Mouse (Mus musculus) forebrain, embryonic 11.5 days (tissue): Measurements from ENCODE around the gene Hspa1b. TPM values are rescaled to one million over a fixed set of nuclear protein-coding genes. Genes with fewer than 3 reads are reported as not detected.
"Not testable (repeated sequence)": the region's sequence is repeated elsewhere in the genome, so short reads cannot be mapped to it uniquely, and the experiment has no call there.

Experiments
- ATAC-seq: fragments of 200-750 bp; cut with Nextera tagmentation; replicated peaks from 2 replicates; pipeline ENCODE4 v1.8.0; 2017; ENCODE audit warnings: moderate TSS enrichment; ENCODE audit not compliant: low FRiP score
- DNase-seq: peaks from one replicate; pipeline ENCODE4 v3.0.0-alpha.2; 2017; ENCODE audit warnings: low spot score
- H3K27ac ChIP-seq: fragments of 300-500 bp; sonication (generic); 2 replicates; pipeline ENCODE4 v1.5.1; 2014; ENCODE audit warnings: low read depth, low read length
- H3K27me3 ChIP-seq: fragments of 300-500 bp; sonication (generic); 2 replicates; pipeline ENCODE4 v1.6.1; 2014; ENCODE audit warnings: mild to moderate bottlenecking, low read length, mixed read lengths; ENCODE audit not compliant: control insufficient read depth, insufficient read depth
- H3K36me3 ChIP-seq: fragments of 300-500 bp; sonication (generic); 2 replicates; pipeline ENCODE4 v1.6.1; 2014; ENCODE audit warnings: mild to moderate bottlenecking, low read length, moderate library complexity, mixed read lengths; ENCODE audit not compliant: control insufficient read depth, insufficient read depth
- H3K4me1 ChIP-seq: fragments of 300-500 bp; sonication (generic); replicated peaks from 2 replicates; pipeline ENCODE4 v1.6.1; 2014; ENCODE audit warnings: low read length, mixed read lengths; ENCODE audit not compliant: control insufficient read depth, insufficient read depth
- H3K4me2 ChIP-seq: fragments of 300-500 bp; sonication (generic); 2 replicates; pipeline ENCODE4 v1.6.1; 2014; ENCODE audit warnings: low read depth, mild to moderate bottlenecking, low read length, moderate library complexity, mixed read lengths; ENCODE audit not compliant: severe bottlenecking
- H3K4me3 ChIP-seq: fragments of 300-500 bp; sonication (generic); 2 replicates; pipeline ENCODE4 v1.5.1; 2014; ENCODE audit warnings: low read depth, low read length
- H3K9ac ChIP-seq: fragments of 300-500 bp; sonication (generic); 2 replicates; pipeline ENCODE4 v1.6.1; 2014; ENCODE audit warnings: low read length
- H3K9me3 ChIP-seq: fragments of 300-500 bp; sonication (generic); 2 replicates; pipeline ENCODE4 v1.6.1; 2016; ENCODE audit warnings: low read length, mixed read lengths; ENCODE audit not compliant: control insufficient read depth
- WGBS: fragments of 180-500 bp; shearing (Covaris S2); extraction: QIAGEN DNeasy Blood & Tissue Kit; methylation state at CpG from one replicate; pipeline ENCODE4 v1.1.7; 2014; 5-methylcytosine and 5-hydroxymethylcytosine counted together
- polyA plus RNA-seq: library from polyadenylated mRNA; unstranded; fragments of >200 nt; fragmentation: Nextera tagmentation; extraction: Ambion mirVana; gene quantifications from 2 replicates; pipeline ENCODE4 v1.2.1, GENCODE M21; 2014

Hspa1b gene
- polyA plus RNA-seq, result 0.24 TPM in 1 of 2 replicates, not detected in the other

DNA sequence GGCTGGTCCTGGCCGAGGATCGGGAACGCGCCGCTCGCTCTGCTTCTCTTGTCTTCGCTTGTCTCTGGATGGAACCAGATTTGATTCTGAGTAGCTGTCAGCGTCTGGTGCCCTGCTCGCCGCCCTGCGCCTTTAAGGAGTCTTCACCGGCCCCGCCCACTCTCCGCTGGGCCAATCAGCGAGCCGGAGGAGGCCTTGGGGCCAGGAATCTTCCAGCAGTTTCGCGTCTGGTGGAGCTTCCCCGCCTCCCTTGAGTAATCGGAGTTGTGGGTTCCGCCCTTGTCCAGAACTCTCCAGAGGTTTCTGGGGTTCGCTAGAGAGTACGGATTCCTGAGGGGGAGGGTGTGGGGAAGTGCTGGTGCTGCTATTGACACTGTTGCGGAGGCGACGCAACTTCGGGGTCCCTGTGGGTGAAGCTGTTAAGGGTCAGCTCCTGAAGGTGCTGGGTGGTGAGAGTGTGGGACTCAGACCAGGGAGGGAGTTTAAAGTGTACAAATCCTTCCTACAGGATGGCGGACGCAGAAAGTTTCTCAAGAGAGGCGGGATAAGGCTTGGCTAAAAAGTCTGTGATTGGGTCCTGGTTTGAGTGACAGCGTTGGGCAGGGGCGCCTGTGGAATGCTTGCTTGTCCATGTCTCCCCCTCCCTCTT, at the start of gene Hspa1b:
Gene Hspa1b, minus strand, starts transcription at position 109 of the 649 bp plus-strand sequence.
- not testable (repeated sequence) for H3K36me3 ChIP-seq, H3K9me3 ChIP-seq, H3K4me1 ChIP-seq, H3K27me3 ChIP-seq
- Histone ChIP-seq H3K4me3 (peak within 1 kb of the TSS; percentile 41), H3K4me2 (peak within 1 kb of the TSS; percentile 84), H3K9ac (peak within 1 kb of the TSS; percentile 66), H3K27ac (peak within 1 kb of the TSS; percentile 80)
- WGBS, result under 1% methylated on average over 26 of the region's 32 CpGs
- peak; percentile 95 for ATAC-seq
- DNase-seq, result peak; percentile 85

- H3K4me1 ChIP-seq, result peaks cover 8% of the 10 kb centered on the region; the same call in 1 of the 2 replicates
- no peaks in the 10 kb centered on the region for H3K9me3 ChIP-seq
- ATAC-seq, result no peak
- no peak for DNase-seq
- H3K27ac ChIP-seq, result no peak overlapping the region
- H3K4me2 ChIP-seq, result no peak overlapping the region
- peaks cover 25% of the 10 kb centered on the region for H3K36me3 ChIP-seq
- no peak overlapping the region for H3K4me3 ChIP-seq
- no peaks in the 10 kb centered on the region for H3K27me3 ChIP-seq
- 99% methylated on average over 7 of the region's 7 CpGs for WGBS
- H3K9ac ChIP-seq, result no peak overlapping the region
These were observed 48.5 kb upstream of the Hspa1b start for GRCm38 (mm10) chr17:35007387-35007991.

DNA sequence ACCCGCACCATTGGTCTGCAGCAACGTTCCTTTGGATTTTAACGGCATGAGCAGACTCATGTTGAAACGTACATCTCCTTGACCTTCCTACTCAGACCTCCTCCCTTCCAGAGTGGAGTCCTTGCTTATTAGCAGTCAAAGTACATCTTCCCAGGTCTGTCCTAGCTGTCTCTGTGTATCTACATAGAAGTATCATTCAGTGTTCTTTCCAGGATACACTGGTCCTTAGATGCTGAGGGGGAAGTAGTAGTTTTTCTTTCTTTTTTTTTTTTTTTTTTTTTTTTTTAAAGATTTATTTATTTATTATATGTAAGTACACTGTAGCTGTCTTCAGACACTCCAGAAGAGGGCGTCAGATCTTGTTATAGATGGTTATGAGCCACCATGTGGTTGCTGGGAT, 46.9 kb upstream of the Hspa1b start:
- not testable (repeated sequence) for H3K9ac ChIP-seq, H3K27me3 ChIP-seq, ATAC-seq, H3K27ac ChIP-seq, H3K4me3 ChIP-seq, H3K9me3 ChIP-seq, H3K4me2 ChIP-seq, DNase-seq
- Histone ChIP-seq H3K4me1 (peaks cover 13% of the 10 kb centered on the region; the same call in 1 of the 2 replicates), H3K36me3 (peaks cover 23% of the 10 kb centered on the region)
- 99% methylated on average over 4 of the region's 5 CpGs for WGBS

- no peak overlapping the region for H3K4me2 ChIP-seq
- H3K36me3 ChIP-seq, result peaks cover 17% of the 10 kb centered on the region
- no peaks in the 10 kb centered on the region for H3K27me3 ChIP-seq
- H3K4me1 ChIP-seq, result peaks cover 13% of the 10 kb centered on the region; the same call in 1 of the 2 replicates
- no peak overlapping the region for H3K9ac ChIP-seq
- DNase-seq, result no peak
- H3K9me3 ChIP-seq, result no peaks in the 10 kb centered on the region
- H3K27ac ChIP-seq, result no peak overlapping the region
- no peak overlapping the region for H3K4me3 ChIP-seq
- no peak for ATAC-seq
- 91% methylated on average over 10 of the region's 10 CpGs for WGBS
These were observed 46.1 kb upstream of the Hspa1b start for GRCm38 (mm10) chr17:35005158-35005557.

GRCm38 (mm10) chr17:35004075-35004717, 45.2 kb upstream of the Hspa1b start:
- Histone ChIP-seq H3K36me3 (peaks cover 17% of the 10 kb centered on the region), H3K4me3 (no peak overlapping the region), H3K27me3 (no peaks in the 10 kb centered on the region), H3K4me1 (peaks cover 17% of the 10 kb centered on the region; the same call in 1 of the 2 replicates), H3K9me3 (no peaks in the 10 kb centered on the region), H3K27ac (no peak overlapping the region), H3K9ac (no peak overlapping the region), H3K4me2 (no peak overlapping the region)
- 97% methylated on average over 17 of the region's 17 CpGs for WGBS
- ATAC-seq (no peak), DNase-seq (no peak)

- no peaks in the 10 kb centered on the region for H3K27me3 ChIP-seq
- 80% methylated on average over 9 of the region's 9 CpGs for WGBS
- ATAC-seq (no peak), DNase-seq (no peak)
- peaks cover 18% of the 10 kb centered on the region for H3K36me3 ChIP-seq
- H3K27ac ChIP-seq, result no peak overlapping the region
- H3K9me3 ChIP-seq, result no peaks in the 10 kb centered on the region
- H3K4me2 ChIP-seq, result peak overlapping the region; percentile 99; the same call in 1 of the 2 replicates
- H3K4me3 ChIP-seq, result peak overlapping the region; percentile 62
- H3K9ac ChIP-seq, result peak overlapping the region; percentile 84
- peaks cover 17% of the 10 kb centered on the region; the same call in 1 of the 2 replicates for H3K4me1 ChIP-seq
These were observed 44.2 kb upstream of the Hspa1b start for GRCm38 (mm10) chr17:35003022-35003838.

DNA sequence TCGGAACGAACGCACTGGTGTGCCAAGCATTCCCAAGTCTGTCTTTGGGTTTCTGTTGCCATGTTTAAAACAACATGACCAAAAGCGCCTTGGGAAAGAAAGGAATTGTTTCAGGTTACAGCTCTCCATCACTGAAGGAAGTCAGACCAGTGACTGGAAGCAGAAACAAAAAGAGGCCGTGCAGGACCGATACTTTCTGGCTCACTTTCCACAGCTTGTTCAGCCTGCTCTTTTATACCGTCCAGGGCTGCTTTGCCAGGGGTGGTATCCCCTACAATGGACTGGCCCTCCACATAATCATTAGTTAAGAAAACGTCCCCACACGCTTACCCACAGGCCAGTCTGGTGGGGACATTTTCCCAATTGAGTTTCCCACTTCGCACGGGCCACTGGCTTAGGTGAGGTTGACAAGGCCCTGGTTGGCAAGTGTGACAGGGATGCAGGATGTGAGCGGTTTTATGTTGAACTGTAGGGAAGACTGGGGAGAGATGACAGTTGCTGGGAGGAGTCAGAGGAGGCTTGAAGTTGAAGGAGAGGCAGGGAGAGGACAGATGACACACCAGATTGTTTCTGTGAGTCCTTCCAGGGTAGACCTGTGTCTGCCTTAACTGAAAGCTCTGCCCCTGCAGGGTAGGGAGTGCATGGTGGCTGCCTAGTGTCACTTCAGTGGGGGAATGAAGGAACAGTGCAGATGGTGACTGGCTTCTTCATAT, 43.3 kb upstream of the Hspa1b start:
- H3K4me3 ChIP-seq, result peak overlapping the region; percentile 62
- no peaks in the 10 kb centered on the region for H3K27me3 ChIP-seq
- no peak overlapping the region for H3K27ac ChIP-seq
- ATAC-seq, result no peak
- peaks cover 19% of the 10 kb centered on the region; the same call in 1 of the 2 replicates for H3K4me1 ChIP-seq
- DNase-seq, result no peak
- no peaks in the 10 kb centered on the region for H3K9me3 ChIP-seq
- peak overlapping the region; percentile 99 for H3K4me2 ChIP-seq
- WGBS, result 14% methylated on average over 12 of the region's 12 CpGs
- H3K36me3 ChIP-seq, result peaks cover 21% of the 10 kb centered on the region
- H3K9ac ChIP-seq, result peak overlapping the region; percentile 84
